Mouse (Mus musculus) mouse trophoblast stem cell (cell line): ENCODE results near the gene Diaph3.

Experiments used
- in situ Hi-C, 2 experiments: fragments of 300-500 bp; cut with MseI, MboI; formaldehyde crosslinking; loops; 2 replicates in 1 of 2; 3 replicates in 1 of 2; pipeline ENCODE4 v1.15.1; 2025

Gene Diaph3

GRCm38 (mm10) chr14:87140963-87141486, at the start of gene Diaph3:
TSS of gene Diaph3 (minus strand) at chr14:87141235.
- in situ Hi-C loops = no loop called here

- in situ Hi-C loops = no loop called here
Observed at GRCm38 (mm10) chr14:87190685-87191084, 49.6 kb upstream of the Diaph3 start.

- in situ Hi-C loops = no loop called here
Observed at GRCm38 (mm10) chr14:87171577-87171976, 30.5 kb upstream of the Diaph3 start.

- in situ Hi-C loops = no loop called here
Observed at GRCm38 (mm10) chr14:87169151-87169550, 28.1 kb upstream of the Diaph3 start.

- in situ Hi-C loops = no loop called here
Observed at GRCm38 (mm10) chr14:87155621-87156238, 14.7 kb upstream of the Diaph3 start.

GRCm38 (mm10) chr14:87149684-87150083, 8.6 kb upstream of the Diaph3 start:
- in situ Hi-C loops = no loop called here

- in situ Hi-C loops = no loop called here
Observed at GRCm38 (mm10) chr14:87146704-87147103, 5.7 kb upstream of the Diaph3 start.

GRCm38 (mm10) chr14:87145351-87145750, 4.3 kb upstream of the Diaph3 start:
- in situ Hi-C loops = no loop called here

GRCm38 (mm10) chr14:87141777-87142176, 742 bp upstream of the Diaph3 start:
- in situ Hi-C loops = no loop called here

GRCm38 (mm10) chr14:87140327-87140962, 590 bp downstream of the Diaph3 start:
- in situ Hi-C loops = no loop called here

GRCm38 (mm10) chr14:87126076-87126639, 14.9 kb downstream of the Diaph3 start:
- in situ Hi-C loops = no loop called here

GRCm38 (mm10) chr14:87125492-87125891, 15.5 kb downstream of the Diaph3 start:
- in situ Hi-C loops = no loop called here

- in situ Hi-C loops = no loop called here
Observed at GRCm38 (mm10) chr14:87123091-87123490, 17.9 kb downstream of the Diaph3 start.

- in situ Hi-C loops = no loop called here
Observed at GRCm38 (mm10) chr14:87121868-87122267, 19.2 kb downstream of the Diaph3 start.

- in situ Hi-C loops = no loop called here
Observed at GRCm38 (mm10) chr14:87110634-87111033, 30.4 kb downstream of the Diaph3 start.

GRCm38 (mm10) chr14:87099380-87100088, 41.5 kb downstream of the Diaph3 start:
- in situ Hi-C loops = no loop called here

GRCm38 (mm10) chr14:87098093-87098492, 42.9 kb downstream of the Diaph3 start:
- in situ Hi-C loops = no loop called here

GRCm38 (mm10) chr14:87091522-87091921, 49.5 kb downstream of the Diaph3 start:
- in situ Hi-C loops = no loop called here

GRCm38 (mm10) chr14:87091108-87091507, 49.9 kb downstream of the Diaph3 start:
- in situ Hi-C loops = no loop called here

GRCm38 (mm10) chr14:87088928-87089327, 52.1 kb downstream of the Diaph3 start:
- in situ Hi-C loops = no loop called here

GRCm38 (mm10) chr14:87088456-87088855, 52.6 kb downstream of the Diaph3 start:
- in situ Hi-C loops = no loop called here

GRCm38 (mm10) chr14:87087996-87088395, 53.0 kb downstream of the Diaph3 start:
- in situ Hi-C loops = no loop called here
